Mouse (Mus musculus) embryonic facial prominence, embryonic 15.5 days (tissue): ENCODE results near the gene Sptbn4. TPM values are rescaled to one million over a fixed set of nuclear protein-coding genes. Genes with fewer than 3 reads are reported as not detected.
A peak's percentile ranks its signal among the peaks of the same experiment; 100 is the strongest.

Experiments used
- ATAC-seq: fragments of 200-750 bp; cut with Nextera tagmentation; 2 replicates; pipeline ENCODE4 v1.8.0; 2017; ENCODE audit warnings: low read depth, moderate TSS enrichment; ENCODE audit not compliant: insufficient number of reproducible peaks, low FRiP score, low TSS enrichment
- H3K27ac ChIP-seq: fragments of 300-500 bp; sonication (generic); replicated peaks from 2 replicates; pipeline ENCODE4 v1.5.1; 2015; ENCODE audit warnings: mild to moderate bottlenecking, inconsistent platforms
- H3K27me3 ChIP-seq: fragments of 300-500 bp; sonication (generic); 2 replicates; pipeline ENCODE4 v1.6.1; 2015; ENCODE audit warnings: inconsistent platforms
- H3K36me3 ChIP-seq: fragments of 300-500 bp; sonication (generic); 2 replicates; pipeline ENCODE4 v1.6.1; 2015; ENCODE audit warnings: mild to moderate bottlenecking, inconsistent platforms
- H3K4me1 ChIP-seq: fragments of 300-500 bp; sonication (generic); 2 replicates; pipeline ENCODE4 v1.6.1; 2015; ENCODE audit warnings: inconsistent platforms
- H3K4me2 ChIP-seq: fragments of 300-500 bp; sonication (generic); replicated peaks from 2 replicates; pipeline ENCODE4 v1.6.1; 2015; ENCODE audit warnings: mild to moderate bottlenecking, inconsistent platforms
- H3K4me3 ChIP-seq: fragments of 300-500 bp; sonication (generic); replicated peaks from 2 replicates; pipeline ENCODE4 v1.5.1; 2015; ENCODE audit warnings: mild to moderate bottlenecking, inconsistent platforms
- H3K9ac ChIP-seq: fragments of 300-500 bp; sonication (generic); 2 replicates; pipeline ENCODE4 v1.6.1; 2015; ENCODE audit warnings: inconsistent platforms
- H3K9me3 ChIP-seq: fragments of 300-500 bp; sonication (generic); replicated peaks from 2 replicates; pipeline ENCODE4 v1.6.1; 2016; ENCODE audit warnings: inconsistent platforms
- WGBS: fragments of 180-500 bp; shearing (Covaris S2); methylation state at CpG from one replicate; pipeline ENCODE4 v1.1.7; 2015; 5-methylcytosine and 5-hydroxymethylcytosine counted together
- polyA plus RNA-seq: library from polyadenylated mRNA; unstranded; fragments of >200 nt; fragmentation: Nextera tagmentation; extraction: Ambion mirVana; gene quantifications from 2 replicates; pipeline ENCODE4 v1.2.1, GENCODE M21; 2015

Gene Sptbn4
- polyA plus RNA-seq, 1 experiment from 2014 or later = 0.85 TPM

DNA sequence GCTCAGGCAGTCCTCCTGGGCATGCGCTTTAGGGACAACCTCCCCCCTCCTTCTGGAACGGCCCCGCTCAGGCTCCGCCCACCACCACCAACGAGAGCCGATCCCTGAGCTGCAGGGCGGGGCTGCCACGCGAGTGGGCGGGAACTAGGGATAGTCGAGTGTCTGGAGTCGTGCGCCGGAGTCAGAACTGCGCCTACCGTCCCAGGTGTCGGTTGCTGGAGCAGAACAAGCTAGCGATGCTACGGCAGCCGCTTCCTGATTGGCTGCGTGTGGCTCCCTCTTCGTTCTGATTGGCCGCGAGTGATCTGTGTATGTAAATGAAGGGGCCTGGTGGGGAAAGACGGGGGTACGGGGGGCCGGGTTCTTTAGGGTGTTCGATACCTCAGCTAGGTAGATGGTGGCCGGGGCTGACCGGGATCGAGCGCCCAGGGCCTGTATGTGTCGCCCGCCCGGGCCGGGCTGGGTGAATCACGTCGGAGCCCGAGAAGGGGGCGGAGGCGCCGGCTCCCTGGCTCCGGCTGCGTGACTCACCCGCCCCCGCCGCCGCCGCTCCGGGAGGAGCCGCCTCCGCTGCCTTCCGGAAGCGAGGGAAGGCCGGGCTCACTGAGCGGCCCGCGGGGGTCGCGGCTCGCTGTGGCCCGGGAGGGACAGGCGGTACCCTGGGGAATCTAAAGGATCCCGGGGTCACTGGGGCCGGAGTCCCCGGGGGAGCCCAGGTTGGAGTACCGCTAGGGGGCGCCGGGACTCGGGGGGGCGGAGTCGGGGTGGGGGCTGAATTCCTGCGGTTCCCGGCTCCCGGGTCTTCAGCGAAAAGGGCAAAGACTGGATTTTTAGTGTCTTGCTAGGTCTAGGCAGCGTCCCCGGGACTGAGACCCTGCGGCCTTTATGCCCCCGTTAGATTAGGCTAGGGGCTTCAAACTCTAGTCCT lies 39.5 kb upstream of the Sptbn4 start, which contains the start of gene Sertad1:
TSS of gene Sertad1 (plus strand) at position 141 of the 928 bp plus-strand sequence.
- H3K4me2 ChIP-seq = peak within 1 kb of the TSS; percentile 78
- WGBS = under 1% methylated on average over 80 of the region's 80 CpGs

DNA sequence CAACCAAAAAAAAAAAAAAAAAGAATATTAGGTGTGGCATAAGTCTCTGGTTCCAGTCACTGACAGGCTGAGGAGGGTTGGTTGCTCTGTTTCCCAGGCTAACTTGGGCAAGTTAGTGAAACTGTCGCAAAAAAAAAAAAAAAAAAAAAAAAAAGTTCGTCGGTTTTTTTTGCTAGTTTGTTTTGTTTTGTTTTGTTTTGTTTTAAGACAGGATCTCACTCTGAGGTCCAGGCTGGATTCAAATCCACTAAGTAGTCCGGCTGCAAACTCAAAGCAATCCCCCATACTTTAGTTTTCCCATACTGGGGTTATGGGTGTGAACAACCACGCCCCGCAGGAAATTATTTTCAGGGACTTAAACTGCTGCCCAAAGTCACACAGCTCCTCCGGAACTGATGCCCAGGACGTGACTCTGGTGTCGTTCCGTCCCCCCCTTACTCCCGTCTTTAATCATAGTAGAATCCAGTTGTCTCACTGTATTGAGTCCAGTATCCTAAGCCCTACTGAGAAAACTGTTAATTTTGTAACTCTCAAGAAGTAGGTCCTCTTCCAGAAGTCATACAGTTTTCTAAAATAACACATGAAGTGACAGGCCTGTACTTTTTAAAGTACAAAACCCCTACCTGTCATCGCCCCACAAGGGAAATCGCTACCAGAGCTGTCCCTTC lies 38.8 kb upstream of the Sptbn4 start:
- Histone ChIP-seq H3K9me3 (no peaks in the 10 kb centered on the region), H3K4me3 (peak overlapping the region; percentile 80), H3K4me2 (peak overlapping the region; percentile 78), H3K9ac (peak overlapping the region; percentile 35; the same call in 1 of the 2 replicates), H3K27ac (peak overlapping the region; percentile 98), H3K4me1 (peaks cover 49% of the 10 kb centered on the region), H3K27me3 (no peaks in the 10 kb centered on the region), H3K36me3 (peaks cover 10% of the 10 kb centered on the region; the same call in 1 of the 2 replicates)
- 3% methylated on average over 13 of the region's 13 CpGs for WGBS
- ATAC-seq = no peak

More for the DNA sequence above, 39.5 kb upstream of the Sptbn4 start, which contains the start of gene Sertad1:
- H3K9me3 ChIP-seq = no peaks in the 10 kb centered on the region
- H3K4me3 ChIP-seq = peak within 1 kb of the TSS; percentile 80
- no peaks in the 10 kb centered on the region for H3K27me3 ChIP-seq
- H3K4me1 ChIP-seq = peaks cover 48% of the 10 kb centered on the region
- peak within 1 kb of the TSS; percentile 98 for H3K27ac ChIP-seq
- H3K9ac ChIP-seq = peak within 1 kb of the TSS; percentile 85
- peaks cover 10% of the 10 kb centered on the region; the same call in 1 of the 2 replicates for H3K36me3 ChIP-seq
- ATAC-seq = peak; percentile 95

DNA sequence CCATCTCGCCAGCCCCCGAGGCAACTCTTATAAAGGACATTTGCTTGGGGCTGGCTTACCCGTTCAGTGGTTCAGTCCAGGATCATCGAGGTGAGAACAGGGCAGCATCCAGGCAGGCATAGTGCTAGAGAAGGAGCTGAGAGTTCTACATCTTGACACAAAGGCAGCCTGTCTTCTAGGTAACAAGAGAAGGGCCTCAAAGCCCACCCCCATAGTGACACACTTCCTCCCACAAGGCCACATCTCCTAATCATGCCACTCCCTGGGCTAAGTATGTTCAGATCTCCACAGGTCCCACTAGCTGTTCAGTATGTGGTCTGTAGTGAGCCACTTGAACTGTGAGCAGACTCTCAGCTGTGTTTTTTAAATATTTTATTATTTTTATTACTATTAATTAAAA lies 36.4 kb upstream of the Sptbn4 start:
- Histone ChIP-seq H3K27me3 (no peaks in the 10 kb centered on the region), H3K9me3 (no peaks in the 10 kb centered on the region), H3K9ac (no peak overlapping the region), H3K4me2 (no peak overlapping the region), H3K36me3 (no peaks in the 10 kb centered on the region), H3K4me3 (no peak overlapping the region), H3K27ac (no peak overlapping the region), H3K4me1 (peaks cover 43% of the 10 kb centered on the region)
- WGBS = 75% methylated on average over 4 of the region's 4 CpGs
- ATAC-seq = no peak

DNA sequence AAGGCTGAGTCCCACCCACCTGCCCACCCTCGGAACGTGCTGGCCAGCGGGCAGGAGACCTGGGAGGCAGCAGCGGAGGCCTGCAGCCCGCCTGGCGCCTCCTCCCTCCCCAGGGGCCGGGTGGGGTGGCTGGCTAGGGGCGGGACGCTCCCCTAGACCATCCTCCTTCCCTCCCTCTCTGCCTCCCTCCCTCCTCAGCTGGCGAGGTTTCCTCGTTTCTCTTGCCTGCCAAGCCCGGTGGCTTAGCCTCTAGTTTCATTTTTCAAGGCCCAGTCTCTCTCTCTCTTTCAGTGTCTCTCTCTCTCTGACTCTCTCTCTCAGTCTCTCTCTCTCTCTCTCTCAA lies 34.1 kb upstream of the Sptbn4 start:
- Histone ChIP-seq H3K9me3 (no peaks in the 10 kb centered on the region), H3K4me3 (peak overlapping the region; percentile 39), H3K9ac (peak overlapping the region; percentile 28; the same call in 1 of the 2 replicates), H3K4me1 (peaks cover 39% of the 10 kb centered on the region), H3K36me3 (peaks cover 13% of the 10 kb centered on the region), H3K27me3 (no peaks in the 10 kb centered on the region), H3K27ac (peak overlapping the region; percentile 87), H3K4me2 (peak overlapping the region; percentile 61)
- WGBS = 0% methylated on average over 11 of the region's 12 CpGs
- peak; percentile 92 for ATAC-seq

DNA sequence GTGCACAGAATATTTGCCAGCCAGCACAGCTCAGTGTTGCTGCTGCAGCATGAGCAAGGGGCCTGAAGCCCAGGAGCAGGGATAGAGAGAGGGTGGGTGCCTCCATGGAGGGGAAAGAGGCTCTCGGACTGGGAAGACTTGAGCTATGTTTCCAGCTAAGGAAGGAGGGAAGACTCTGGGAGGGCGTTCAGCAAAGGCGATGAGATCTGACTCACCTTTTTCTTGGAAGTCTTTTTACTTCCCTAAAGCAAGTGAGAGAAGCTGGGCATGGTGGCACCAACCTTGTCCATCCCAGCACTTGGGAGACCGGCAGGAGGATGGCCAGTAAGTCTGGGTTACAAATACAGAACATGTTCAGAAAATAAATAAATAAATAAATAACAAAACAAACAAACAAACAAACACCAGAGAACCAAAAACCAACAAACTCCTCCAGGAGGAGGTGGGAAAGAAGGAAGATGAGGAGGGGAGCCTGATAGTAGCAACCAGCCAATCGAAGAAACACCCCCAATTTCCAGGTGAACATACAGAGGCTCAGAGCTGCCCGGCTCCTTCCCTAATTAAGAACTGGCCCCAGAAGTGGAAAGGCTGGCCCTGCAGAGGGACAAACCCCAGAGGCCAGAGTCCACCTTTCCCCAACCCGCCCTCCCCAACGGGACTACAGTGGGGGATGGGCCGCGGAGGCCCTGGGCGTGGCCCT lies 33.6 kb upstream of the Sptbn4 start:
- Histone ChIP-seq H3K9ac (0 out of 2 replicates have a peak overlapping the region, but pooled peaks have one; percentile 28), H3K36me3 (peaks cover 18% of the 10 kb centered on the region), H3K27ac (peak overlapping the region; percentile 87), H3K4me2 (peak overlapping the region; percentile 61), H3K4me3 (peak overlapping the region; percentile 39), H3K9me3 (no peaks in the 10 kb centered on the region), H3K27me3 (no peaks in the 10 kb centered on the region), H3K4me1 (peaks cover 42% of the 10 kb centered on the region)
- 12% methylated on average over 11 of the region's 11 CpGs for WGBS
- no peak for ATAC-seq

DNA sequence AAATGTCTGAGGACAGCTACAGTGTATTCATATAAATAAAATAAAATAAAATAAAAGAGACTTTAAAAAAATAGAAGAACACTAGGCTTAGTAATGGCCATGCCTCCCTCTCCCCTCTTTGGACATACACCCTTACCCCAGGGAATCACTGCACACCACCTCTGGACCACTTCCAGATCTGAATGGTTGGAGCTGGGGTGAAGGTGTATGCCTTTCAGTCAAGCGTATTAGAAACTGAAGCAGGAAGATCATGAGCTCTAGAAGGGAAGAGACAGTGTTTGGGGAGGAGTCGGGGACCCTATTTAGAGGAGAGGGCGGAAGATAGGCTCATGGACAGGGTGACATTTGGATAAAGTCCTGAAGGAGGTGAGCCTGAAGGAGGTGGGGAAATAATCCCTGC lies 33.0 kb upstream of the Sptbn4 start:
- peak overlapping the region; percentile 39; the same call in 1 of the 2 replicates for H3K4me3 ChIP-seq
- no peak overlapping the region for H3K9ac ChIP-seq
- H3K9me3 ChIP-seq = no peaks in the 10 kb centered on the region
- H3K4me2 ChIP-seq = peak overlapping the region; percentile 61
- 66% methylated on average over 3 of the region's 3 CpGs for WGBS
- ATAC-seq = no peak
- peak overlapping the region; percentile 87 for H3K27ac ChIP-seq
- H3K4me1 ChIP-seq = peaks cover 44% of the 10 kb centered on the region
- H3K36me3 ChIP-seq = peaks cover 20% of the 10 kb centered on the region
- H3K27me3 ChIP-seq = no peaks in the 10 kb centered on the region

DNA sequence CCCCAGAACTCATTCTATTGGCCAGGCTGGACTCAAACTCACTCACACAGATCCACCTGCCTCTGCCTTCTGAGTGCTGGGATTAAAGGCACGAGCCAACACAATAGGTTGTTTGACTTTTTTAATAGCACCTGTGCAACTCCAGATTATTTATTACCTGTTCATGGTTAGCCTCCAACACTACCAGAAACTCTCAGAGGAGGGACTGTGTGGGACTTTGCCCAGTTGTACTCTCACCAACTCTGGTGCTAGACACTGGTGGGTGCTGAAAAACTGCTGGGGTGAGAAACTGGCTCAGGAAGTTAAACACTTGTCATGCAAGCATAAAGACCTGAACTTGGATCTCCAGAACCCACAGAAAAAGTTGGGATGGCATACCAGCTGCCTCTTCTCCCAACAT lies 32.3 kb upstream of the Sptbn4 start:
- no peak for ATAC-seq
- Histone ChIP-seq H3K4me3 (no peak overlapping the region), H3K4me1 (peaks cover 49% of the 10 kb centered on the region), H3K36me3 (peaks cover 20% of the 10 kb centered on the region), H3K27me3 (no peaks in the 10 kb centered on the region), H3K4me2 (no peak overlapping the region), H3K9ac (no peak overlapping the region), H3K27ac (no peak overlapping the region), H3K9me3 (no peaks in the 10 kb centered on the region)
- 70% methylated on average over 1 of the region's 1 CpGs for WGBS

DNA sequence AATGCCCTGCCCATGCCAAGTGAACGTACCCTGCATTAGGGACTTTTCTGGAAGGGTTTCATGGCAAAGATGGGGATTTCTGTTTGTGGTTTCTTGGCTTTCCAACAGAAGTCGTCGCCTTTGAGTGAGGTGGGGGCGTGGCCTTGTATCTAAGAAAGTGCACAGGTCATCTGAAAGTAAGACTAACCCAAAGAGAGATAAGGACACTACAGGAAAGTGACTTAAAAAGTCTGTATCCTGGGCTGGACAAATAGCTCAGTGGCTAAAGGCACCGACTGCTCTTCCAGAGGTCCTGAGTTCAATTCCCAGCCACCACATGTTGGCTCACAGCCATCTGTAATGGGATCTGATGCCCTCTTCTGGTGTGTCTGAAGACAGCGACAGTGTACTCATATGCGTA lies 31.1 kb upstream of the Sptbn4 start:
- H3K27ac ChIP-seq = no peak overlapping the region
- ATAC-seq = no peak
- H3K36me3 ChIP-seq = peaks cover 20% of the 10 kb centered on the region
- peaks cover 49% of the 10 kb centered on the region for H3K4me1 ChIP-seq
- no peaks in the 10 kb centered on the region for H3K9me3 ChIP-seq
- H3K9ac ChIP-seq = no peak overlapping the region
- H3K4me2 ChIP-seq = no peak overlapping the region
- H3K27me3 ChIP-seq = no peaks in the 10 kb centered on the region
- 82% methylated on average over 7 of the region's 7 CpGs for WGBS
- H3K4me3 ChIP-seq = no peak overlapping the region

DNA sequence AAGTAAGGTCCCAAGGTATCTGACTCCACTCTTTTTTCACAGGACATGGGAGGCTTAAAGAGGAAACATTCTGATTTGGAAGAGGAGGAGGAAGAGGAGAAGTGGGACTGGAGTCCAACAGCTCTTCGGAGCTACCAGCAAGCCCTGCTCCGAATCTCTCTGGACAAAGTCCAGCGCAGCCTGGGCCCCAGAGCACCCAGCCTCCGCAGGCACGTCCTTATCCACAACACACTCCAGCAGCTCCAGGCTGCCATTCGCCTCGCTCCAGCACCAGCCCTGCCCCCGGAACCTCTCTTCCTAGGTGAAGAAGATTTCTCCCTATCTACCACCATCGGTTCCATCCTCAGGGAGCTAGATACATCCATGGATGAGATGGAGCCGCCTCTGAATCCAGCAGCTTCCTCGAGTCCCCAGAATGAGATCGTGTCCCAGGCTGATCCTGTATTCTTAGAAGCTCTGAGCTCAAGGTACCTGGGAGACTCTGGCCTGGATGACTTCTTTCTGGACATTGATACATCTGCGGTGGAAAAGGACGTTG lies 28.7 kb upstream of the Sptbn4 start:
- H3K27ac ChIP-seq = no peak overlapping the region
- H3K9me3 ChIP-seq = no peaks in the 10 kb centered on the region
- H3K4me1 ChIP-seq = peaks cover 36% of the 10 kb centered on the region
- no peak overlapping the region for H3K4me2 ChIP-seq
- no peak overlapping the region for H3K4me3 ChIP-seq
- H3K27me3 ChIP-seq = no peaks in the 10 kb centered on the region
- 94% methylated on average over 14 of the region's 14 CpGs for WGBS
- peaks cover 20% of the 10 kb centered on the region for H3K36me3 ChIP-seq
- 0 out of 2 replicates have a peak overlapping the region, but pooled peaks have one; percentile 2 for H3K9ac ChIP-seq
- ATAC-seq = no peak

DNA sequence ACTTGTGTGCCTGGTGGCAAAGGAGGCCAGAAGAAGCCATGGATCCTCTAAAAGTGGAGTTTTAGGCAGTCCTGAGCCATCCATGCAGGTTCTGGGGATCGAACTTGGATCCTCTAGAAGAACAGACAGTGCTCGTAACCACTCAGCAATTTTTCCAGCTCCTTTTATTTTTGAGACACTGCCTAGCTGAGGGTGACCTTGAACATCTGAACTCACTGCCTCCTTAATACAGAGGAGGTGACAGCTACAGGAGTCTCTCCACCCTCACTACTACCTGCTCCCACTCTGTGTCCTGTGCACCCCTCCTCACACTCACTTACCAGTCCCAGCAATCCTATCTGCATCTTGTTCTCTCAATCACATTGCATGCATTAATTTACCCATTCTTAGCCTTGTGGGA lies 28.1 kb upstream of the Sptbn4 start:
- H3K36me3 ChIP-seq = peaks cover 20% of the 10 kb centered on the region
- H3K27ac ChIP-seq = peak overlapping the region; percentile 11; the same call in 1 of the 2 replicates
- WGBS = 98% methylated on average over 2 of the region's 2 CpGs
- H3K27me3 ChIP-seq = no peaks in the 10 kb centered on the region
- no peaks in the 10 kb centered on the region for H3K9me3 ChIP-seq
- H3K4me1 ChIP-seq = peaks cover 30% of the 10 kb centered on the region
- H3K4me2 ChIP-seq = peak overlapping the region; percentile 53
- no peak overlapping the region for H3K9ac ChIP-seq
- ATAC-seq = no peak
- H3K4me3 ChIP-seq = peak overlapping the region; percentile 63; the same call in 1 of the 2 replicates
